Mouse (Mus musculus) liver, embryonic 14 days (tissue): ENCODE results near the gene Ccdc83. TPM values are rescaled to one million over a fixed set of nuclear protein-coding genes. Genes with fewer than 3 reads are reported as not detected.

ENCODE experiments used
- polyA plus RNA-seq: library from polyadenylated mRNA; depleted of rRNA; stranded (reverse); fragments of >200 nt; gene quantifications from 2 replicates; pipeline ENCODE4 v1.2.3, GENCODE M21; 2012; rRNA removed

Gene Ccdc83
- not detected in 2 replicates for polyA plus RNA-seq

GRCm38 (mm10) chr7:90265289-90265970 is at the start of gene Ccdc83:
TSS of gene Ccdc83 (minus strand) at chr7:90265777.

GRCm38 (mm10) chr7:90301942-90302646 is 36.5 kb upstream of the Ccdc83 start, which contains the start of gene Sytl2:
TSS of gene Sytl2 (plus strand) at chr7:90302252.

Other genes with a start within 250 kb of the Ccdc83 start
- 136 and 154 TPM in 2 replicates for gene Picalm, start 135.6 kb downstream of the Ccdc83 start, polyA plus RNA-seq
- gene Sytl2, start 36.5 kb upstream of the Ccdc83 start, polyA plus RNA-seq = 0.63 and 0.94 TPM in 2 replicates
- 0.08 and 0.10 TPM in 2 replicates for gene Ccdc89, start 160.8 kb upstream of the Ccdc83 start, polyA plus RNA-seq
- 36.7 and 40.2 TPM in 2 replicates for gene Crebzf, start 177.0 kb upstream of the Ccdc83 start, polyA plus RNA-seq
- 17.1 and 20.3 TPM in 2 replicates for gene Tmem126a, start 191.5 kb upstream of the Ccdc83 start, polyA plus RNA-seq
- gene Tmem126b, start 210.2 kb upstream of the Ccdc83 start, polyA plus RNA-seq = 6.7 TPM in 2 replicates
- 0.36 and 0.41 TPM in 2 replicates for gene Dlg2, start 210.9 kb upstream of the Ccdc83 start, polyA plus RNA-seq